Mouse (Mus musculus): ENCODE data around the gene Kctd21. TPM values are rescaled to one million over a fixed set of nuclear protein-coding genes. Genes with fewer than 3 reads are reported as not detected.

Gene Kctd21
- polyA plus RNA-seq, 2 experiments, result 5.2 to 5.5 TPM

DNA sequence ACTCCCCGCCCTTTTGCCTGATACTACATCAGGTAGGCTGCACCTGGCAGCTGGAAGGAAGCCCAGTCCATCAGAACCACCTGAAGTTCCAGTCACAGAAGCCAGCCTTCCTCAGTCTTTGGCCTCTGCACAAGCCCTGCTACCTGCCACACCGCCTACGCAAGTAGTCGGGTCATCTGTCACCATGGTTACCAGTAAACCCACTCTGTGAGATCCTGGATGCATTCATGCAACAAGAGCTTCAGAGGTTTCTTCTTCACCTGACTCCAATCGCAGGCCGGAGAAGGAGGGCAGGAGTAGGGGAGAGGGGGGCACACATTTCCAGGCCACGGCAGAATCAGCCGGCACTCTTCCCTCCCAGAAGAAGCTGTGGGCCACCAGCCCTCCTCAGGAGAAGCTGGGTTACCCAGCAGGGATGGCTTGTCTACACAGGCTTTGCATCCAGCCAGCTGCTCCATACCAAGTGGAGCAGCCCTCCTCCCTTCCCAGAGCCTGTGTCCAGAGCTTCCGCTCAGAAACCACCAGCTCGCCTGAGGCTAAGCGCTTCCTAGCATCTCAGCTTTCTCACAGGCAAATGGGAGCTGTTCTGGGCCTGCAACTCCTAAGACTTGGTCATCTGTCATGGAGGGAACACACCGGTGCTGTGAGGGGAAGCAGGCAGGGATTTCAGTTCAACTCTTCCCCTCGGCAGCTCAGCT is 3.1 kb upstream of the Kctd21 start:
- H3K27me3 ChIP-seq (ENCODE audit: control insufficient read depth, insufficient read depth, low read length), result peaks cover 21% of the 10 kb centered on the region
- H3K4me1 ChIP-seq (ENCODE audit: control insufficient read depth, insufficient read depth, low read length), result peaks cover 12% of the 10 kb centered on the region
- no peak overlapping the region for H3K9ac ChIP-seq (ENCODE audit: low read depth, low read length, severe bottlenecking)
- no peak for DNase-seq (ENCODE audit: low spot score)
- H3K27ac ChIP-seq (replicated peaks; ENCODE audit: low read depth, low read length), result no peak overlapping the region
- H3K4me2 ChIP-seq (replicated peaks; ENCODE audit: low read depth, low read length, severe bottlenecking), result no peak overlapping the region
- 73% methylated on average over 13 of the region's 13 CpGs for WGBS
- peaks cover 5% of the 10 kb centered on the region; the same call in 1 of the 2 replicates for H3K36me3 ChIP-seq (ENCODE audit: control insufficient read depth, insufficient read depth, low read length)
- no peak for ATAC-seq (ENCODE audit: low FRiP score, low read depth)
- no peaks in the 10 kb centered on the region for H3K9me3 ChIP-seq (ENCODE audit: control insufficient read depth, low read length)
- no peak overlapping the region for H3K4me3 ChIP-seq (replicated peaks; ENCODE audit: low read length)
- TF ChIP-seq POLR2A (IDR thresholded peaks at IDR 0.05; ENCODE audit: borderline replicate concordance, extremely low read depth, insufficient read depth, insufficient read length), result no peak

DNA sequence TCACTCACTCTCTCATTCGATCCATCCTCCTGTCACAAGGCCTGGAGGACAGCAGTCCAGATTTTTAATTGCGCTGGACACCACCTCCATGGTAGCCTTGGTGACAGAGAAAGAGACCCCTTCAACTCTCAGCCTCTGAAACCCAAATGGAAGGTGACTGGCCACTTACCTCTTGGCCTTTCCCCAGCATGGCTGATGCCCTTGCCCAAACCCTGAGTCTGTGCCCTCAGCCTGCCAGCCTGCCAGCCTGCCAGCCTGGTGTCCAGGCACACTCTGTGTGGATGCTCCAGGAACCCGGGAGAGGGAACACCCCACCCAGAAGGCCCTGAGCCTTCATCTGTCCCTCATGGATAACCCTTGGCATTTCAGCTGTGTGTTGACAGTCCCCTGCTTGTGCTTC is 2.5 kb upstream of the Kctd21 start:
- ATAC-seq (ENCODE audit: low FRiP score, low read depth) (no peak), DNase-seq (ENCODE audit: low spot score) (no peak)
- no peak overlapping the region for H3K27ac ChIP-seq (replicated peaks; ENCODE audit: low read depth, low read length)
- peaks cover 15% of the 10 kb centered on the region for H3K27me3 ChIP-seq (ENCODE audit: control insufficient read depth, insufficient read depth, low read length)
- TF ChIP-seq POLR2A (IDR thresholded peaks at IDR 0.05; ENCODE audit: borderline replicate concordance, extremely low read depth, insufficient read depth, insufficient read length), result no peak
- H3K4me1 ChIP-seq (ENCODE audit: control insufficient read depth, insufficient read depth, low read length), result peaks cover 12% of the 10 kb centered on the region
- no peaks in the 10 kb centered on the region for H3K9me3 ChIP-seq (ENCODE audit: control insufficient read depth, low read length)
- H3K9ac ChIP-seq (ENCODE audit: low read depth, low read length, severe bottlenecking), result no peak overlapping the region
- H3K4me2 ChIP-seq (replicated peaks; ENCODE audit: low read depth, low read length, severe bottlenecking), result no peak overlapping the region
- 87% methylated on average over 3 of the region's 3 CpGs for WGBS
- no peaks in the 10 kb centered on the region for H3K36me3 ChIP-seq (ENCODE audit: control insufficient read depth, insufficient read depth, low read length)
- no peak overlapping the region for H3K4me3 ChIP-seq (replicated peaks; ENCODE audit: low read length)

DNA sequence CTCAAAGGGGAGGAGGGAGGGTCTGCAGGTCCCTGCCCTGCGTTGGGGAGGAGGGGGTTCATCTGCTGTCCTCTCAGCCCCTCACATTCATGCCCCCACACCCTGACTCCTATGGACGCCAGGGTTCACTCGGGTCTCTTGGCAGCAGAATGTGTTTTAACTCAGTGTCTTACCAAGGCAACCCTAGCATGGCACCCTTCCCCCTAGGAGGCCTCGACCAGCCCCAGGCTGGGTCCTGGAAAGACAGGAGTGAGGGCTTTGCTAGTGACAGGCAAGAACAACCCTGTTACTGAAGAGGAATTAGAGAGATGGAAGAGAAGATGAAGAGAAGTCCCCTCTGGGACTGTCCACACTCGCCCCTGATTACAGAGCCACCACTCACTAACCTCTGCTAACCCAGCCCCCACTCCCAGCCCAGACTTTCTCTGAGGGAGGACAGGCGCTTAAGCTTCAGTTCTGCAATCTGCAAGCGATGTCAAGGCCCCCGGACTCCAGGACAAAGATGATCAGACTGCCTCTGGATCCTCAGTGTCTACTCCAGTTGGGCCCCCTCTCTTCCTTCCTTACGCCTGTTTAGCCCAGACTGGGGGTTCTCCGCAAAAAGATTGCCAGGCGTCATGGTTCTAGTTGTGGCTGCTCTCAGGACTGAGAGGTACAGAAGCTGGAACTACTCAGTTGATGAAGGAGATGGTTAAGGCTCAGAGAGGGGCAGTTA is 1.0 kb upstream of the Kctd21 start:
- H3K9ac ChIP-seq (ENCODE audit: low read depth, low read length, severe bottlenecking), result peak overlapping the region; percentile 74
- WGBS, result 64% methylated on average over 11 of the region's 11 CpGs
- no peaks in the 10 kb centered on the region for H3K36me3 ChIP-seq (ENCODE audit: control insufficient read depth, insufficient read depth, low read length)
- no peaks in the 10 kb centered on the region for H3K9me3 ChIP-seq (ENCODE audit: control insufficient read depth, low read length)
- peak overlapping the region; percentile 75 for H3K4me2 ChIP-seq (replicated peaks; ENCODE audit: low read depth, low read length, severe bottlenecking)
- DNase-seq (ENCODE audit: low spot score), result no peak
- peak overlapping the region; percentile 78 for H3K4me3 ChIP-seq (replicated peaks; ENCODE audit: low read length)
- ATAC-seq (ENCODE audit: low FRiP score, low read depth), result no peak
- peaks cover 12% of the 10 kb centered on the region for H3K4me1 ChIP-seq (ENCODE audit: control insufficient read depth, insufficient read depth, low read length)
- H3K27me3 ChIP-seq (ENCODE audit: control insufficient read depth, insufficient read depth, low read length), result peaks cover under 1% of the 10 kb centered on the region
- no peak overlapping the region for H3K27ac ChIP-seq (replicated peaks; ENCODE audit: low read depth, low read length)
- no peak for TF ChIP-seq POLR2A (IDR thresholded peaks at IDR 0.05; ENCODE audit: borderline replicate concordance, extremely low read depth, insufficient read depth, insufficient read length)

DNA sequence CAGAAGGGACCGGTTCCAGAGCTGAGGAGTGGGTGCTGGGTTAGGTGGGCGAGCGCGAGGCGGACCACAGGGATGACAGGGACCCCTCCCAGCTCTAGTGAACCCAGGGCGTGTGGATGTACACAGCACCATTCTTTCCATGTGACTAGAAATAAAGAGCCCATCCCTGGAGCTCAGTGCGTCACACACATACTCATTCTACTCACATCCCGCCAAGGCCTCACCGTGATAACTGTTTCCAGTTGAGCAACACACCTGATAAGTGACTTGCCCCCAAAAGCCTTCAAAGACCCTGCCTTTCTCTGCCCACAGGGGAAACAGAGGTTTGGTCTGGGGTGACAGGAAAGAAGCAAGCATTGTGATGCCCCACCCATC is 527 bp downstream of the Kctd21 start:
- Histone ChIP-seq H3K27me3 (ENCODE audit: control insufficient read depth, insufficient read depth, low read length) (no peaks in the 10 kb centered on the region), H3K4me1 (ENCODE audit: control insufficient read depth, insufficient read depth, low read length) (peaks cover 12% of the 10 kb centered on the region), H3K4me3 (replicated peaks; ENCODE audit: low read length) (peak overlapping the region; percentile 78), H3K27ac (replicated peaks; ENCODE audit: low read depth, low read length) (no peak overlapping the region), H3K9ac (ENCODE audit: low read depth, low read length, severe bottlenecking) (peak overlapping the region; percentile 74), H3K4me2 (replicated peaks; ENCODE audit: low read depth, low read length, severe bottlenecking) (peak overlapping the region; percentile 73), H3K36me3 (ENCODE audit: control insufficient read depth, insufficient read depth, low read length) (no peaks in the 10 kb centered on the region), H3K9me3 (ENCODE audit: control insufficient read depth, low read length) (no peaks in the 10 kb centered on the region)
- 4% methylated on average over 9 of the region's 9 CpGs for WGBS
- no peak for DNase-seq (ENCODE audit: low spot score)
- peak; percentile 2; the same call in 1 of the 2 replicates for ATAC-seq (ENCODE audit: low FRiP score, low read depth)
- TF ChIP-seq POLR2A (IDR thresholded peaks at IDR 0.05; ENCODE audit: borderline replicate concordance, extremely low read depth, insufficient read depth, insufficient read length), result no peak

- Histone ChIP-seq H3K36me3 (ENCODE audit: control insufficient read depth, insufficient read depth, low read length) (no peaks in the 10 kb centered on the region), H3K4me2 (replicated peaks; ENCODE audit: low read depth, low read length, severe bottlenecking) (peak overlapping the region; percentile 73), H3K27ac (replicated peaks; ENCODE audit: low read depth, low read length) (no peak overlapping the region), H3K27me3 (ENCODE audit: control insufficient read depth, insufficient read depth, low read length) (no peaks in the 10 kb centered on the region), H3K9me3 (ENCODE audit: control insufficient read depth, low read length) (no peaks in the 10 kb centered on the region), H3K9ac (ENCODE audit: low read depth, low read length, severe bottlenecking) (no peak overlapping the region), H3K4me3 (replicated peaks; ENCODE audit: low read length) (no peak overlapping the region), H3K4me1 (ENCODE audit: control insufficient read depth, insufficient read depth, low read length) (peaks cover 12% of the 10 kb centered on the region)
- ATAC-seq (ENCODE audit: low FRiP score, low read depth) (no peak), DNase-seq (ENCODE audit: low spot score) (no peak)
- TF ChIP-seq POLR2A (IDR thresholded peaks at IDR 0.05; ENCODE audit: borderline replicate concordance, extremely low read depth, insufficient read depth, insufficient read length), result no peak
- WGBS, result 93% methylated on average over 6 of the region's 6 CpGs
These were observed 1.2 kb downstream of the Kctd21 start for GRCm38 (mm10) chr7:97333113-97333898.

All from limb, embryonic 14.5 days (tissue).